Comparison of ENCODE assay signal across 8 mouse cellular contexts in genomic region chr6:124740888-124741761, GRCm38 (mm10). TPM values are rescaled to one million over a fixed set of nuclear protein-coding genes. Genes with fewer than 3 reads are reported as not detected.
DNase-seq lines count a peak whose midpoint lies in the region; ATAC-seq lines count a peak whose summit lies in the region.

Gene Grcc10, minus strand, starts transcription at chr6:124741374.

- H3K4me3 ChIP-seq in lung, embryonic 16.5 days (ENCODE audit: low read length), result peak within 1 kb of the TSS; percentile 69

- peak within 1 kb of the TSS; percentile 82 for H3K4me2 ChIP-seq in lung, embryonic 16.5 days (ENCODE audit: low read depth, low read length)

- WGBS in lung, embryonic 16.5 days, result under 1% methylated on average over 41 of the region's 41 CpGs

- H3K4me1 ChIP-seq in lung, embryonic 16.5 days (replicated peaks; ENCODE audit: control insufficient read depth, insufficient read depth, low read length), result peaks cover 32% of the 10 kb centered on the region

- H3K9me3 ChIP-seq in lung, embryonic 16.5 days (ENCODE audit: control insufficient read depth, low read length), result no peaks in the 10 kb centered on the region

- H3K36me3 ChIP-seq in lung, embryonic 16.5 days (ENCODE audit: control insufficient read depth, insufficient read depth, low read length), result peaks cover 18% of the 10 kb centered on the region

- H3K9ac ChIP-seq in lung, embryonic 16.5 days (ENCODE audit: low read length), result peak within 1 kb of the TSS; percentile 84

- peak; percentile 95 for DNase-seq in MN1 (ENCODE audit: low spot score)
- peak; percentile 83 for DNase-seq in cerebellum, adult 8-10 months
- peak; percentile 96 for DNase-seq in forelimb bud, embryonic 11.5 days (ENCODE audit: low read depth, low spot score)
- peak; percentile 88 for DNase-seq in layer of hippocampus, adult 9-10 months (ENCODE audit: low spot score)
- DNase-seq in ovary, postnatal 10 days (ENCODE audit: low spot score), result peak; percentile 74
- DNase-seq in thymus, postnatal 10 days (ENCODE audit: low spot score in 2 of 2), result peak; percentile 91 to 93

- no peaks in the 10 kb centered on the region for H3K27me3 ChIP-seq in lung, embryonic 16.5 days (ENCODE audit: control insufficient read depth, insufficient read depth, low read depth, low read length)

- peak; percentile 75 to 80 for ATAC-seq in hematopoietic stem cell, adult 5-6 weeks (replicated peaks in 1 of 2; ENCODE audit: insufficient read depth in 1 of 2, low FRiP score in 2 of 2, low TSS enrichment in 1 of 2, low read depth in 1 of 2, poor library complexity in 2 of 2, severe bottlenecking in 2 of 2)
- ATAC-seq in lung, embryonic 16.5 days (ENCODE audit: low read depth), result peak; percentile 84

- peak within 1 kb of the TSS; percentile 100 for H3K27ac ChIP-seq in lung, embryonic 16.5 days (ENCODE audit: low read length)

RNA-seq across cellular contexts. Expression of gene Grcc10, which starts in this region (rescaled TPM):
- 189 and 215 TPM in 2 replicates for total RNA-seq in hematopoietic stem cell, adult 5-6 weeks (2017)
- polyA plus RNA-seq in lung, embryonic 16.5 days (2015; fragmentation: Nextera tagmentation; extraction: Ambion mirVana), result 430 and 446 TPM in 2 replicates

Comparison
In these comparisons a context has a peak if more than half of its experiments do, and no peak if none do; other contexts are left out.
1. Peak in every context shown above with its lines: DNase-seq, ATAC-seq, H3K4me3 ChIP-seq and H3K27ac ChIP-seq.